Mouse (Mus musculus) G1E (cell line): Measurements from ENCODE around the gene Mecom.

Source experiments
- CTCF ChIP-seq: IDR thresholded peaks from 2 replicates; pipeline ENCODE4 v1.5.1; 2012; ENCODE audit warnings: low read depth, low read length, inconsistent platforms, mixed read lengths
- TAL1 ChIP-seq: conservative IDR thresholded peaks from 2 replicates; pipeline ENCODE4 v1.6.1; 2012; ENCODE audit warnings: low read depth, low read length, inconsistent platforms, mixed read lengths

DNA sequence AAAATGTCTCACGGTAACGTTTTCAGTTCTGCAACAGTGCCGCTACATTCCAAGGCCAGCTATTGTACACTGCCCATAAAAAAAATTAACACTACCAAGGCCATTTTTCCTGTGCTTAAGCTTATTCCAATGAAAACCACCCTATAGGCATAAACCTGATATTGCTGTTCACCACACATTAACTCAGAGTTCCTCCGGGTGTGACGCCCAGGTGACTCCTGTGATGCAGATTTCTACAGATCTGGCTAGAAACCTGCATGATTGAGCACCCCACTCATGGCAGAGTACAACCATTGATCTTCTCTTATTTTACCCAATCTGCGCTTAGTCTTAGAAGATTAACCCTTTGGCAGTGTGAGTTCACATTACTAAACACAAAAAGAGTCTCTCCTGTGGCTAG, 409.2 kb downstream of the Mecom start:
- TF ChIP-seq CTCF, result no peak
- TF ChIP-seq TAL1, result no peak
